Mouse (Mus musculus): ENCODE results near the gene Olfr1395.
A peak's percentile ranks its signal among the peaks of the same experiment; 100 is the strongest.
"Not testable (repeated sequence)": the region's sequence is repeated elsewhere in the genome, so short reads cannot be mapped to it uniquely, and the experiment has no call there.

Olfr1395 gene

GRCm38 (mm10) chr11:49176047-49176779 is 34.1 kb downstream of the Olfr1395 start:
- DNase-seq: not testable (repeated sequence)

- no peak for DNase-seq
Measured at GRCm38 (mm10) chr11:49183172-49183571, 41.1 kb downstream of the Olfr1395 start.

GRCm38 (mm10) chr11:49186452-49186851 is 44.4 kb downstream of the Olfr1395 start:
- DNase-seq: no peak

GRCm38 (mm10) chr11:49186955-49187488 is 44.9 kb downstream of the Olfr1395 start, which contains the start of gene Btnl9:
Btnl9 (minus strand) TSS chr11:49187159.
- DNase-seq: no peak

GRCm38 (mm10) chr11:49187701-49188100 is 45.6 kb downstream of the Olfr1395 start:
- no peak for DNase-seq

GRCm38 (mm10) chr11:49189737-49190136 is 47.7 kb downstream of the Olfr1395 start:
- DNase-seq: peak; percentile 79 to 82

- no peak for DNase-seq
Measured at GRCm38 (mm10) chr11:49191083-49191482, 49.0 kb downstream of the Olfr1395 start.

- not testable (repeated sequence) for DNase-seq
Measured at GRCm38 (mm10) chr11:49194771-49195170, 52.7 kb downstream of the Olfr1395 start.

GRCm38 (mm10) chr11:49195819-49196322 is 53.8 kb downstream of the Olfr1395 start:
- no peak for DNase-seq
